Mouse (Mus musculus) midbrain, embryonic 14.5 days (tissue): ENCODE measurements around the gene Clstn3. TPM values are rescaled to one million over a fixed set of nuclear protein-coding genes. Genes with fewer than 3 reads are reported as not detected.

Source experiments
- ATAC-seq: fragments of 200-750 bp; cut with Nextera tagmentation; 2 replicates; pipeline ENCODE4 v1.8.0; 2017; ENCODE audit warnings: moderate number of reproducible peaks, moderate library complexity; ENCODE audit not compliant: low FRiP score, low TSS enrichment
- DNase-seq: peaks from one replicate; pipeline ENCODE4 v3.0.0-alpha.2; 2015
- H3K27ac ChIP-seq: fragments of 300-500 bp; sonication (generic); replicated peaks from 2 replicates; pipeline ENCODE4 v1.5.1; 2014; ENCODE audit warnings: mild to moderate bottlenecking, low read depth, low read length, moderate library complexity
- H3K27me3 ChIP-seq: fragments of 300-500 bp; sonication (generic); 2 replicates; pipeline ENCODE4 v1.6.1; 2014; ENCODE audit warnings: low read length, control low read depth, mixed read lengths; ENCODE audit not compliant: control insufficient read depth, insufficient read depth
- H3K36me3 ChIP-seq: fragments of 300-500 bp; sonication (generic); 2 replicates; pipeline ENCODE4 v1.6.1; 2014; ENCODE audit warnings: low read length, control low read depth; ENCODE audit not compliant: control insufficient read depth, insufficient read depth
- H3K4me1 ChIP-seq: fragments of 300-500 bp; sonication (generic); 2 replicates; pipeline ENCODE4 v1.6.1; 2014; ENCODE audit warnings: mild to moderate bottlenecking, antibody characterized with exemption, low read length, control low read depth; ENCODE audit not compliant: control insufficient read depth, insufficient read depth
- H3K4me2 ChIP-seq: fragments of 300-500 bp; sonication (generic); 2 replicates; pipeline ENCODE4 v1.6.1; 2014; ENCODE audit warnings: mild to moderate bottlenecking, low read length, moderate library complexity
- H3K4me3 ChIP-seq: fragments of 300-500 bp; sonication (generic); replicated peaks from 2 replicates; pipeline ENCODE4 v1.5.1; 2014; ENCODE audit warnings: low read depth, low read length
- H3K9ac ChIP-seq: fragments of 300-500 bp; sonication (generic); replicated peaks from 2 replicates; pipeline ENCODE4 v1.6.1; 2014; ENCODE audit warnings: mild to moderate bottlenecking, low read length, moderate library complexity
- H3K9me3 ChIP-seq: fragments of 300-500 bp; sonication (generic); 2 replicates; pipeline ENCODE4 v1.6.1; 2016; ENCODE audit warnings: low read length, control low read depth, mixed read lengths; ENCODE audit not compliant: control insufficient read depth
- WGBS: fragments of 180-500 bp; shearing (Covaris S2); extraction: QIAGEN DNeasy Blood & Tissue Kit; methylation state at CpG from one replicate; pipeline ENCODE4 v1.1.7; 2014; 5-methylcytosine and 5-hydroxymethylcytosine counted together
- polyA plus RNA-seq: library from polyadenylated mRNA; unstranded; fragments of >200 nt; fragmentation: Nextera tagmentation; extraction: Ambion mirVana; gene quantifications from 2 replicates; pipeline ENCODE4 v1.2.1, GENCODE M21; 2014

Clstn3 gene
- polyA plus RNA-seq, 1 experiment from 2014 or later = 78.0 TPM

GRCm38 (mm10) chr6:124501473-124501872 lies 36.9 kb upstream of the Clstn3 start:
- WGBS = 82% methylated on average over 4 of the region's 4 CpGs
- no peak overlapping the region for H3K4me3 ChIP-seq

GRCm38 (mm10) chr6:124499914-124500566 lies 35.4 kb upstream of the Clstn3 start:
- DNase-seq (no peak), ATAC-seq (no peak)
- 52% methylated on average over 10 of the region's 10 CpGs for WGBS
- H3K27me3 ChIP-seq = no peaks in the 10 kb centered on the region
- no peaks in the 10 kb centered on the region for H3K9me3 ChIP-seq
- H3K4me3 ChIP-seq = no peak overlapping the region
- H3K9ac ChIP-seq = no peak overlapping the region
- H3K4me1 ChIP-seq = no peaks in the 10 kb centered on the region
- H3K36me3 ChIP-seq = no peaks in the 10 kb centered on the region
- no peak overlapping the region for H3K4me2 ChIP-seq
- no peak overlapping the region for H3K27ac ChIP-seq

More at GRCm38 (mm10) chr6:124501473-124501872, 36.9 kb upstream of the Clstn3 start:
- DNase-seq (no peak), ATAC-seq (no peak)
- H3K9ac ChIP-seq = no peak overlapping the region
- no peaks in the 10 kb centered on the region for H3K27me3 ChIP-seq
- H3K4me1 ChIP-seq = no peaks in the 10 kb centered on the region
- no peak overlapping the region for H3K27ac ChIP-seq
- no peak overlapping the region for H3K4me2 ChIP-seq
- H3K36me3 ChIP-seq = no peaks in the 10 kb centered on the region
- no peaks in the 10 kb centered on the region for H3K9me3 ChIP-seq

GRCm38 (mm10) chr6:124496054-124496453 lies 31.5 kb upstream of the Clstn3 start:
- ATAC-seq = no peak
- WGBS = 92% methylated on average over 5 of the region's 5 CpGs
- H3K4me1 ChIP-seq = no peaks in the 10 kb centered on the region

GRCm38 (mm10) chr6:124493886-124494285 lies 29.3 kb upstream of the Clstn3 start:
- no peaks in the 10 kb centered on the region for H3K36me3 ChIP-seq
- no peak overlapping the region for H3K4me3 ChIP-seq
- no peak overlapping the region for H3K9ac ChIP-seq
- no peak for ATAC-seq
- no peaks in the 10 kb centered on the region for H3K27me3 ChIP-seq
- no peak overlapping the region for H3K4me2 ChIP-seq
- no peaks in the 10 kb centered on the region for H3K4me1 ChIP-seq
- no peaks in the 10 kb centered on the region for H3K9me3 ChIP-seq
- no peak overlapping the region for H3K27ac ChIP-seq
- no peak for DNase-seq
- 90% methylated on average over 5 of the region's 5 CpGs for WGBS

More at GRCm38 (mm10) chr6:124496054-124496453, 31.5 kb upstream of the Clstn3 start:
- no peak for DNase-seq
- no peaks in the 10 kb centered on the region for H3K36me3 ChIP-seq
- no peak overlapping the region for H3K27ac ChIP-seq
- H3K4me3 ChIP-seq = no peak overlapping the region
- no peak overlapping the region for H3K9ac ChIP-seq
- H3K9me3 ChIP-seq = no peaks in the 10 kb centered on the region
- no peak overlapping the region for H3K4me2 ChIP-seq
- no peaks in the 10 kb centered on the region for H3K27me3 ChIP-seq

- no peak within 1 kb of the TSS for H3K27ac ChIP-seq
- H3K36me3 ChIP-seq = no peaks in the 10 kb centered on the region
- WGBS = 67% methylated on average over 4 of the region's 4 CpGs
- H3K9me3 ChIP-seq = no peaks in the 10 kb centered on the region
- H3K4me2 ChIP-seq = no peak within 1 kb of the TSS
- no peaks in the 10 kb centered on the region for H3K27me3 ChIP-seq
- no peak within 1 kb of the TSS for H3K9ac ChIP-seq
- DNase-seq (peak; percentile 78), ATAC-seq (peak; percentile 55; the same call in 1 of the 2 replicates)
- no peaks in the 10 kb centered on the region for H3K4me1 ChIP-seq
- H3K4me3 ChIP-seq = no peak within 1 kb of the TSS
These were observed 28.4 kb upstream of the Clstn3 start, which contains the start of gene C1rl for GRCm38 (mm10) chr6:124492842-124493561. Gene C1rl (plus strand): TSS chr6:124493113.

- ATAC-seq = no peak
- Histone ChIP-seq H3K9ac (no peak overlapping the region), H3K27ac (no peak overlapping the region), H3K27me3 (no peaks in the 10 kb centered on the region), H3K9me3 (no peaks in the 10 kb centered on the region), H3K4me3 (no peak overlapping the region), H3K4me1 (no peaks in the 10 kb centered on the region), H3K4me2 (no peak overlapping the region), H3K36me3 (no peaks in the 10 kb centered on the region)
- 87% methylated on average over 6 of the region's 6 CpGs for WGBS
- DNase-seq = no peak
These were observed 26.8 kb upstream of the Clstn3 start for GRCm38 (mm10) chr6:124491427-124491826.

- no peaks in the 10 kb centered on the region for H3K9me3 ChIP-seq
- H3K4me3 ChIP-seq = no peak overlapping the region
- ATAC-seq (no peak), DNase-seq (no peak)
- 84% methylated on average over 4 of the region's 4 CpGs for WGBS
- H3K4me2 ChIP-seq = no peak overlapping the region
- H3K36me3 ChIP-seq = no peaks in the 10 kb centered on the region
- H3K4me1 ChIP-seq = no peaks in the 10 kb centered on the region
- no peak overlapping the region for H3K27ac ChIP-seq
- H3K9ac ChIP-seq = no peak overlapping the region
- H3K27me3 ChIP-seq = no peaks in the 10 kb centered on the region
These were observed 24.4 kb upstream of the Clstn3 start for GRCm38 (mm10) chr6:124488952-124489351.

- H3K9me3 ChIP-seq = no peaks in the 10 kb centered on the region
- 63% methylated on average over 2 of the region's 2 CpGs for WGBS
- no peaks in the 10 kb centered on the region for H3K36me3 ChIP-seq
- no peak overlapping the region for H3K27ac ChIP-seq
- no peak overlapping the region for H3K9ac ChIP-seq
- H3K4me3 ChIP-seq = no peak overlapping the region
- no peak overlapping the region for H3K4me2 ChIP-seq
- ATAC-seq (no peak), DNase-seq (no peak)
- no peaks in the 10 kb centered on the region for H3K4me1 ChIP-seq
- no peaks in the 10 kb centered on the region for H3K27me3 ChIP-seq
These were observed 22.9 kb upstream of the Clstn3 start for GRCm38 (mm10) chr6:124487509-124487908.
